Mouse (Mus musculus) forebrain, embryonic 13.5 days (tissue): Measurements from ENCODE around the gene Clk2. TPM values are rescaled to one million over a fixed set of nuclear protein-coding genes. Genes with fewer than 3 reads are reported as not detected.

Experiments
- polyA plus RNA-seq: library from polyadenylated mRNA; unstranded; fragments of >200 nt; fragmentation: Nextera tagmentation; extraction: Ambion mirVana; gene quantifications from 2 replicates; pipeline ENCODE4 v1.2.1, GENCODE M21; 2015

The Clk2 gene
- polyA plus RNA-seq, 1 experiment from 2014 or later = 25.0 TPM

Other genes starting within 250 kb of the Clk2 start
- 21.8 and 24.4 TPM in 2 replicates for gene Ash1l, start 214.2 kb upstream of the Clk2 start, polyA plus RNA-seq
- 139 and 145 TPM in 2 replicates for gene Dap3, start 213.6 kb upstream of the Clk2 start, polyA plus RNA-seq
- gene Rusc1, start 71.5 kb upstream of the Clk2 start, polyA plus RNA-seq = 38.4 and 40.5 TPM in 2 replicates
- gene Gm43738, start 63.7 kb upstream of the Clk2 start, polyA plus RNA-seq = not detected in 2 replicates
- gene Fdps, start 62.8 kb upstream of the Clk2 start, polyA plus RNA-seq = 315 and 326 TPM in 2 replicates
- 0.09 and 0.26 TPM in 2 replicates for gene Pklr, start 28.7 kb upstream of the Clk2 start, polyA plus RNA-seq
- gene Hcn3, start 4.6 kb upstream of the Clk2 start, polyA plus RNA-seq = 19.0 and 19.6 TPM in 2 replicates
- 102 and 109 TPM in 2 replicates for gene Scamp3, start 12.7 kb downstream of the Clk2 start, polyA plus RNA-seq
- 15.1 and 23.0 TPM in 2 replicates for gene Fam189b, start 18.3 kb downstream of the Clk2 start, polyA plus RNA-seq
- gene Gba, start 38.1 kb downstream of the Clk2 start, polyA plus RNA-seq = 34.6 and 36.3 TPM in 2 replicates
- gene Thbs3, start 50.4 kb downstream of the Clk2 start, polyA plus RNA-seq = 79.2 and 96.1 TPM in 2 replicates
- gene Mtx1, start 62.3 kb downstream of the Clk2 start, polyA plus RNA-seq = 196 and 201 TPM in 2 replicates
- 2.8 and 3.1 TPM in 2 replicates for gene Muc1, start 64.3 kb downstream of the Clk2 start, polyA plus RNA-seq
- gene Krtcap2, start 81.2 kb downstream of the Clk2 start, polyA plus RNA-seq = 221 and 237 TPM in 2 replicates
- gene Trim46, start 81.5 kb downstream of the Clk2 start, polyA plus RNA-seq = 36.6 and 43.2 TPM in 2 replicates
- gene Dpm3, start 94.6 kb downstream of the Clk2 start, polyA plus RNA-seq = 100 and 106 TPM in 2 replicates
- 25.8 and 32.7 TPM in 2 replicates for gene Slc50a1, start 105.8 kb downstream of the Clk2 start, polyA plus RNA-seq
- 9.5 and 10.9 TPM in 2 replicates for gene Efna1, start 116.3 kb downstream of the Clk2 start, polyA plus RNA-seq
- gene Efna3, start 158.2 kb downstream of the Clk2 start, polyA plus RNA-seq = 18.7 and 23.4 TPM in 2 replicates
- gene Efna4, start 173.2 kb downstream of the Clk2 start, polyA plus RNA-seq = 16.0 and 16.3 TPM in 2 replicates
- gene Adam15, start 185.2 kb downstream of the Clk2 start, polyA plus RNA-seq = 24.1 and 27.5 TPM in 2 replicates
- gene Dcst2, start 197.2 kb downstream of the Clk2 start, polyA plus RNA-seq = 0.06 and 0.13 TPM in 2 replicates
- gene Dcst1, start 200.5 kb downstream of the Clk2 start, polyA plus RNA-seq = 0.37 and 0.57 TPM in 2 replicates
- gene Zbtb7b, start 230.0 kb downstream of the Clk2 start, polyA plus RNA-seq = 0.41 and 0.67 TPM in 2 replicates
- 0.52 and 0.55 TPM in 2 replicates for gene Lenep, start 238.0 kb downstream of the Clk2 start, polyA plus RNA-seq
- gene Flad1, start 247.1 kb downstream of the Clk2 start, polyA plus RNA-seq = 36.3 and 39.4 TPM in 2 replicates